Mouse (Mus musculus) gastrocnemius, adult 18-20 months (tissue): ENCODE results near the gene Erich3. TPM values are rescaled to one million over a fixed set of nuclear protein-coding genes. Genes with fewer than 3 reads are reported as not detected.

Experiments
- DNase-seq: peaks from one replicate; pipeline ENCODE4 v3.0.0; 2021; ENCODE audit warnings: low spot score
- total RNA-seq, 2 experiments: library from RNA; stranded (reverse); gene quantifications; 2 replicates each; pipeline ENCODE4 v1.2.3; 2021

The Erich3 gene
- total RNA-seq, 2 experiments from 2014 or later = 0.05 TPM

GRCm38 (mm10) chr3:154673326-154673725, 9.7 kb downstream of the Erich3 start:
- no peak for DNase-seq

- DNase-seq = no peak
Measured at GRCm38 (mm10) chr3:154682570-154682969, 18.9 kb downstream of the Erich3 start.

GRCm38 (mm10) chr3:154683667-154684066, 20.0 kb downstream of the Erich3 start:
- no peak for DNase-seq

- DNase-seq = no peak
Measured at GRCm38 (mm10) chr3:154690260-154690659, 26.6 kb downstream of the Erich3 start.

GRCm38 (mm10) chr3:154691897-154692571, 28.4 kb downstream of the Erich3 start:
- DNase-seq = peak; percentile 8

- no peak for DNase-seq
Measured at GRCm38 (mm10) chr3:154692572-154692922, 28.9 kb downstream of the Erich3 start.

GRCm38 (mm10) chr3:154693902-154694301, 30.2 kb downstream of the Erich3 start:
- no peak for DNase-seq

GRCm38 (mm10) chr3:154696611-154697010, 33.0 kb downstream of the Erich3 start:
- no peak for DNase-seq

GRCm38 (mm10) chr3:154698907-154699306, 35.2 kb downstream of the Erich3 start:
- no peak for DNase-seq

GRCm38 (mm10) chr3:154700296-154700695, 36.6 kb downstream of the Erich3 start:
- DNase-seq = no peak

- no peak for DNase-seq
Measured at GRCm38 (mm10) chr3:154700735-154701134, 37.1 kb downstream of the Erich3 start.

GRCm38 (mm10) chr3:154704755-154705154, 41.1 kb downstream of the Erich3 start:
- DNase-seq = no peak

- no peak for DNase-seq
Measured at GRCm38 (mm10) chr3:154708150-154708549, 44.5 kb downstream of the Erich3 start.

- DNase-seq = no peak
Measured at GRCm38 (mm10) chr3:154723198-154723597, 59.5 kb downstream of the Erich3 start.

GRCm38 (mm10) chr3:154731431-154731830, 67.8 kb downstream of the Erich3 start:
- no peak for DNase-seq

GRCm38 (mm10) chr3:154741496-154741895, 77.8 kb downstream of the Erich3 start:
- DNase-seq = no peak

GRCm38 (mm10) chr3:154742927-154743326, 79.3 kb downstream of the Erich3 start:
- no peak for DNase-seq

- DNase-seq = no peak
Measured at GRCm38 (mm10) chr3:154744317-154744716, 80.7 kb downstream of the Erich3 start.

- no peak for DNase-seq
Measured at GRCm38 (mm10) chr3:154754505-154754904, 90.8 kb downstream of the Erich3 start.

GRCm38 (mm10) chr3:154755225-154755624, 91.6 kb downstream of the Erich3 start:
- no peak for DNase-seq

- DNase-seq = no peak
Measured at GRCm38 (mm10) chr3:154758089-154758488, 94.4 kb downstream of the Erich3 start.

GRCm38 (mm10) chr3:154761108-154761507, 97.4 kb downstream of the Erich3 start:
- DNase-seq = no peak

GRCm38 (mm10) chr3:154763374-154763773, 99.7 kb downstream of the Erich3 start:
- no peak for DNase-seq

GRCm38 (mm10) chr3:154764115-154764514, 100.5 kb downstream of the Erich3 start:
- DNase-seq = peak; percentile 2
